ENCODE assay signal across 8 mouse cellular contexts in genomic region chr16:11133476-11134347, GRCm38 (mm10). TPM values are rescaled to one million over a fixed set of nuclear protein-coding genes. Genes with fewer than 3 reads are reported as not detected.
DNase-seq lines count a peak whose midpoint lies in the region; ATAC-seq and TF ChIP-seq lines count a peak whose summit lies in the region.

No protein-coding gene starts in this region.

- no peak for TF ChIP-seq CTCF in bone marrow, adult 2 months (IDR thresholded peaks at IDR 0.05; ENCODE audit: control insufficient read depth, insufficient read depth, low read length)

- TF ChIP-seq POLR2A in bone marrow, adult 2 months (IDR thresholded peaks at IDR 0.05; ENCODE audit: borderline replicate concordance, control insufficient read depth, low read depth, low read length), result no peak

- no peaks in the 10 kb centered on the region for H3K27me3 ChIP-seq in forebrain, embryonic 11.5 days (ENCODE audit: control insufficient read depth, insufficient read depth, low read length)
- H3K27me3 ChIP-seq in midbrain, embryonic 15.5 days (replicated peaks), result no peaks in the 10 kb centered on the region

- H3K36me3 ChIP-seq in forebrain, embryonic 11.5 days (ENCODE audit: control insufficient read depth, insufficient read depth, low read length), result peaks cover 2% of the 10 kb centered on the region; the same call in 1 of the 2 replicates
- H3K36me3 ChIP-seq in midbrain, embryonic 15.5 days (replicated peaks), result peaks cover 2% of the 10 kb centered on the region

- H3K9ac ChIP-seq in forebrain, embryonic 11.5 days (ENCODE audit: low read length), result peak overlapping the region; percentile 88
- H3K9ac ChIP-seq in midbrain, embryonic 15.5 days, result peak overlapping the region; percentile 95

- H3K9me3 ChIP-seq in forebrain, embryonic 11.5 days (ENCODE audit: control insufficient read depth, low read length), result no peaks in the 10 kb centered on the region
- no peaks in the 10 kb centered on the region for H3K9me3 ChIP-seq in midbrain, embryonic 15.5 days

- H3K4me2 ChIP-seq in forebrain, embryonic 11.5 days (ENCODE audit: low read depth, low read length, severe bottlenecking), result peak overlapping the region; percentile 81
- peak overlapping the region; percentile 71 for H3K4me2 ChIP-seq in midbrain, embryonic 15.5 days

- H3K4me1 ChIP-seq in bone marrow, adult 2 months (ENCODE audit: control insufficient read depth, insufficient read depth, low read length), result no peaks in the 10 kb centered on the region; the same call in 1 of the 2 replicates
- H3K4me1 ChIP-seq in forebrain, embryonic 11.5 days (replicated peaks; ENCODE audit: control insufficient read depth, insufficient read depth, low read length), result peaks cover 5% of the 10 kb centered on the region; the same call in 1 of the 2 replicates
- peaks cover 27% of the 10 kb centered on the region for H3K4me1 ChIP-seq in midbrain, embryonic 15.5 days

- H3K4me3 ChIP-seq in bone marrow, adult 2 months (replicated peaks; ENCODE audit: control insufficient read depth, low read depth, low read length), result peak overlapping the region; percentile 85
- peak overlapping the region; percentile 92 for H3K4me3 ChIP-seq in forebrain, embryonic 11.5 days (ENCODE audit: low read depth, low read length)
- H3K4me3 ChIP-seq in midbrain, embryonic 15.5 days, result peak overlapping the region; percentile 93

- under 1% methylated on average over 34 of the region's 34 CpGs for WGBS in bone marrow, adult 2 months
- under 1% methylated on average over 30 of the region's 34 CpGs for WGBS in forebrain, embryonic 11.5 days
- WGBS in midbrain, embryonic 15.5 days, result under 1% methylated on average over 33 of the region's 34 CpGs

- ATAC-seq in forebrain, embryonic 11.5 days (replicated peaks; ENCODE audit: low FRiP score), result no peak; the same call in none of the 2 replicates
- no peak; the same call in 1 of the 2 replicates for ATAC-seq in midbrain, embryonic 15.5 days (replicated peaks)

- peak overlapping the region; percentile 78 for H3K27ac ChIP-seq in bone marrow, adult 2 months (ENCODE audit: control insufficient read depth, insufficient read depth, low read depth, low read length, poor library complexity)
- H3K27ac ChIP-seq in forebrain, embryonic 11.5 days (ENCODE audit: low read depth, low read length), result peak overlapping the region; percentile 66
- H3K27ac ChIP-seq in midbrain, embryonic 15.5 days, result peak overlapping the region; percentile 90

- intact Hi-C loops in left cerebral cortex, postnatal 10 days (cut with DNase I), result no loop called here
- intact Hi-C loops in left cerebral cortex, postnatal 4 days (cut with DNase I), result no loop called here
- intact Hi-C loops in left cerebral cortex, postnatal 36 days (cut with DNase I), result loop anchor here (5.0 kb wide), 1 partner anchor 44 kb away; the partner anchor contains the start of gene Zc3h7a

- DNase-seq in left cerebral cortex, postnatal 10 days (ENCODE audit: extremely low spot score in 1 of 2, low spot score in 2 of 2), result peak; percentile 17 to 65
- DNase-seq in left cerebral cortex, postnatal 4 days, result no peak
- no peak for DNase-seq in forebrain, embryonic 11.5 days (ENCODE audit: low spot score)
- DNase-seq in layer of hippocampus, adult 9-10 months (ENCODE audit: low spot score), result peak; percentile 20
- DNase-seq in cerebellum, adult 8-10 months, result no peak
- DNase-seq in left cerebral cortex, postnatal 36 days (ENCODE audit: low spot score in 2 of 2), result no peak

RNA-seq across cellular contexts. Expression of gene Txndc11, which starts 0.7 kb away (rescaled TPM):
- total RNA-seq in left cerebral cortex, postnatal 10 days (2021), result 10 to 100 TPM; 37.1 to 38.7 TPM
- total RNA-seq in left cerebral cortex, postnatal 4 days (2021), result 10 to 100 TPM; 39.4 to 39.7 TPM
- polyA plus RNA-seq in bone marrow, adult 2 months (2011; ENCODE audit: insufficient read depth, insufficient read length, low replicate concordance, missing spikeins), result 15.9 and 18.8 TPM in 2 replicates
- polyA plus RNA-seq in forebrain, embryonic 11.5 days (2014; fragmentation: Nextera tagmentation; extraction: Ambion mirVana), result 30.5 and 32.2 TPM in 2 replicates
- polyA plus RNA-seq in midbrain, embryonic 15.5 days (2015; fragmentation: Nextera tagmentation; extraction: Ambion mirVana), result 32.0 and 34.6 TPM in 2 replicates
- 10 to 100 TPM; 32.1 to 38.1 TPM for total RNA-seq in left cerebral cortex, postnatal 36 days (2021)

RNA-seq across cellular contexts. Expression of gene Zc3h7a, which starts 42.5 kb away (rescaled TPM):
- 10 to 100 TPM; 60.9 to 66.2 TPM for total RNA-seq in left cerebral cortex, postnatal 10 days (2021)
- total RNA-seq in left cerebral cortex, postnatal 4 days (2021), result 100 to 1,000 TPM in 1 of 2 experiments, 10 to 100 TPM in 1; 81.8 to 101 TPM
- 103 and 128 TPM in 2 replicates for polyA plus RNA-seq in bone marrow, adult 2 months (2011; ENCODE audit: insufficient read depth, insufficient read length, low replicate concordance, missing spikeins)
- 91.2 and 100 TPM in 2 replicates for polyA plus RNA-seq in forebrain, embryonic 11.5 days (2014; fragmentation: Nextera tagmentation; extraction: Ambion mirVana)
- 74.5 and 84.6 TPM in 2 replicates for polyA plus RNA-seq in midbrain, embryonic 15.5 days (2015; fragmentation: Nextera tagmentation; extraction: Ambion mirVana)
- 10 to 100 TPM; 49.7 to 84.5 TPM for total RNA-seq in left cerebral cortex, postnatal 36 days (2021)

Comparison
In these comparisons a context has a peak if more than half of its experiments do, and no peak if none do; other contexts are left out.
1. DNase-seq: peak in left cerebral cortex, postnatal 10 days (2 of 2) and layer of hippocampus, adult 9-10 months (single experiment); none in left cerebral cortex, postnatal 4 days (single experiment), forebrain, embryonic 11.5 days (single experiment), cerebellum, adult 8-10 months (single experiment) and left cerebral cortex, postnatal 36 days (0 of 2).
2. Peak in every context shown above with its lines, with median percentiles within 50 percentile points of each other: H3K27ac ChIP-seq and H3K4me3 ChIP-seq.